Mouse (Mus musculus): ENCODE measurements around the gene Eif5a. TPM values are rescaled to one million over a fixed set of nuclear protein-coding genes. Genes with fewer than 3 reads are reported as not detected.
A peak's percentile ranks its signal among the peaks of the same experiment; 100 is the strongest.

Gene Eif5a
- total RNA-seq, 2 experiments from 2014 or later = 890 to 1,453 TPM

- no peak for ATAC-seq (replicated peaks; ENCODE audit: poor library complexity, severe bottlenecking)
Observed at GRCm38 (mm10) chr11:69910177-69910576, 11.6 kb downstream of the Eif5a start.

DNA sequence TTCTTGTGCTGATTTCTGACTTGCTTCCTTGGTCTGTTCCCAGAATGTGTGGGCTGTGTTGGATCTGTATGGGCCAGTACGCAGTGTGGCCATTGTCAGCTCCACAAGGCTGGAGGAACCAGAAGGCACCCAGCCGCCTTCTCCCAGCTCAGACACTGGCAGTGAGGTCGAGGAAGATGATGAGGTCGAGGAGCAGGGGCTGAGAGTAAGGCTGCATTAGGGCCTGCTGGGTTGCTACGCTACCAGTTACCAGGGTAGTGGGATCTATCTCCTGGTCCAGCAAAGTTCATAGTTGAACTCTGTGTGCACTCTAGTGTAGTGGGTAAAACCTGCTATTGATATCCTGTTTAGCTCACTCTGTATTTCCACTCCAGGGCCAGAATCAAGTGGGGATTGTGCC is 12.6 kb downstream of the Eif5a start:
- no peak for ATAC-seq (replicated peaks; ENCODE audit: poor library complexity, severe bottlenecking)

DNA sequence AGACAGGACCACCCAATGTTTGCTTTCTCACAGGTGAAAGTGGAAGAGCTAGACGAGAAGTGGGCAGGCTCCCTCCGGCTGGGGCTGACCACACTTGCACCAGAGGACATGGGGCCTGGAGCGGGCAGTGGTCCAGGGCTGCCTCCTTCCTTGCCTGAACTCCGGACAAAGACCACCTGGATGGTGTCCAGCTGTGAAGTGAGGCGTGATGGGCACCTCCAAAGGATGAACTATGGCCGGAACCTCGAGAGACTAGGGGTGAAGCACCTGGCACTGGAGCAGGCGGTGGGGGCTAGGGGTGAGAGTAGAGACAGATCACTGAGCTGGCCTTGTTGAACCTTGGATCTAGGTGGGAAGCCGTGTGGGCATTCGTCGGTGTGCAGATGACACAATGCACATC is 13.1 kb downstream of the Eif5a start:
- no peak for ATAC-seq (replicated peaks; ENCODE audit: poor library complexity, severe bottlenecking)

DNA sequence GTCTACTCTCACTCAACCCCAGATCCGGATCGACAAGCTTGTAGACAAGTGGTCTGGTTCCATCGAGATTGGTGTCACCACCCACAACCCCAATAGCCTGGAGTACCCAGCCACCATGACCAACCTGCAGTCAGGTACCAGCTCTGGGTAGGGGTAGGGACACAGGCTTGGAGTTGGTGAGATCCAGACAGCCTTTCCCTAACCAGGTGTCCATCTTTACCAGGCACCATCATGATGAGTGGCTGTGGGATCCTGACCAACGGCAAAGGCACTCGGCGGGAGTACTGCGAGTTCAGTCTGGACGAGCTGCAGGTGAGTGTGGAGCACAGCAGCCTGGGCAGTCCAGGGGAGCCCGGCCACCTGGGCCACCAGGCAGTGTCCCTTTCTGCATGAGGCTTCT is 17.4 kb downstream of the Eif5a start:
- no peak for ATAC-seq (replicated peaks; ENCODE audit: poor library complexity, severe bottlenecking)

DNA sequence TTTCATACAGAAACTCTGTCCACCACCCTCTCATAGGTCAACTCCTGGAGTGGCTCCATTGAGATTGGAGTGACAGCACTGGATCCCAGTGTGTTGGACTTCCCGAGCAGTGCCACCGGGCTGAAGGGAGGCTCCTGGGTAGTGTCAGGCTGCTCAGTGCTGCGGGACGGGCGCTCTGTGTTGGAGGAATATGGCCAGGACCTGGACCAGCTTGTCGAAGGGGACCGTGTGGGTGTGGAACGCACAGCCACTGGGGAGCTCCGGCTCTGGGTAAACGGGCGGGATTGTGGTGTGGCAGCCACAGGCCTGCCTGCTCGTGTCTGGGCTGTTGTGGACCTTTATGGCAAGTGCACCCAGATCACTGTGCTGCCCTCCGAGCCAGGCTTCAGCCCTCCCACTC is 18.8 kb downstream of the Eif5a start:
- no peak for ATAC-seq (replicated peaks; ENCODE audit: poor library complexity, severe bottlenecking)

DNA sequence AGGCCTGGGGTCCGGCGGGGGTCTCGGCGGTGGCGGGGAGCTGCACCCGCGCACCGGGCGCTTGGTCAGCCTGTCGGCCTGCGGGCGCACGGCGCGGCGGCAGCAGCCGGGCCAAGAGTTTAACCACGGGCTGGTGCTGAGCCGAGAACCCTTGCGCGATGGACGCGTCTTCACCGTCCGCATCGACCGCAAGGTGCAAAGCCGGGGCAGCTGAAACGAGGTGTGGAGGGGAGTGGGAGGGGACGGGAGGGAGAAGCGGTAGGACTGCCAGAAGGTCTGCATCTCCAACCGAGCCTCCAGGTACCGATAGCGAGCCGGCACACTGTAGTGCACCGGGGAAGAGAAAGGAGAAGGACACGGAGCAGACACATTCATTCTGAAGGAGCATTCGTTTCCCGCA is 19.8 kb downstream of the Eif5a start:
- ATAC-seq (replicated peaks; ENCODE audit: poor library complexity, severe bottlenecking) = no peak

- ATAC-seq (replicated peaks; ENCODE audit: poor library complexity, severe bottlenecking) = peak; percentile 87
Observed at GRCm38 (mm10) chr11:69901406-69901846, 20.3 kb downstream of the Eif5a start.

GRCm38 (mm10) chr11:69900471-69901405 is 21.0 kb downstream of the Eif5a start, which contains the start of the genes 2810408A11Rik and Neurl4:
TSS of gene 2810408A11Rik (minus strand) at chr11:69900987.
TSS of gene Neurl4 (plus strand) at chr11:69901072.
- ATAC-seq (replicated peaks; ENCODE audit: poor library complexity, severe bottlenecking) = peak; percentile 79

DNA sequence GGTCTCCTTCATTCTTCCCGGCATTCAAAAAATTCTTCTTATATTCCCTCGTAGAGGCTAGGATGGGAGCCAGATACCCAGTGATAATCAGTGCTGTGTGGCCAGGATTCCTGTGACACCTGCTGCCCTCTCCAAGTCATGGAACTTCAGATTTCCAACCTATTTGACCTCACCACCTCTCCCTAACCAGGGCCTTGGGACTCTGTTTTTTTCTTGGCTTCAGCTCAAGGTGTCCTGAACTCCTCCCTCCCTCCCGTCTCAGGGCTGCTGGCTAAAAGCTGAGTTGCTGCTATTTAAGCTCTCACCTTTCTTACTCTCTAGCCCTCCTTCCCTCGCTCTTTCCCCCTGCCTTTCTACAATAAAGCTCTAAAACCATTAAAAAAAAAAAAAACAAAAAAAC is 21.9 kb downstream of the Eif5a start:
- no peak for ATAC-seq (replicated peaks; ENCODE audit: poor library complexity, severe bottlenecking)

- peak; percentile 78 for ATAC-seq (replicated peaks; ENCODE audit: poor library complexity, severe bottlenecking)
Observed at GRCm38 (mm10) chr11:69895291-69895690, 26.5 kb downstream of the Eif5a start, which contains the start of gene Acap1. TSS of gene Acap1 (minus strand) at chr11:69895539.

DNA sequence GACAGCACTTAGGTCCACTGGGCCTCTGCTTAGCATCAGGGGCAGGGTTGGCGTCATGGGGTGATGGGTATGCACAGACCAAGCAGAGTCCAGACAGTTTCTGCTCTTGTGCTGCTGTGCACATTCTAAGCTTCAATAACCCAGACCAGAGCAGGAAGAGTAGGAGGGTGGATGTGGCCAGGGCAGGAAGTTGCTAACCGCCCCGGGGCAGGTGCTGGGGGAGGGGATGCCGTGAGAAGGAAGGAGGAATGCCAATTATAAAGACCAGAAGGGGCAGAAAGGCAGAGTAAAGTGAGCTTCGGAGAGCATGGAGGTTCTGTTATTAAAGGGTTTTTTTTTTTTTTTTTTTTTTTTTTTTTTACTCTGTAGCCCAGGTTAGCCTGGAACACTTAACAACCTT is 27.1 kb downstream of the Eif5a start:
- ATAC-seq (replicated peaks; ENCODE audit: poor library complexity, severe bottlenecking) = peak; percentile 71

GRCm38 (mm10) chr11:69891482-69891881 is 30.3 kb downstream of the Eif5a start:
- ATAC-seq (replicated peaks; ENCODE audit: poor library complexity, severe bottlenecking) = no peak

DNA sequence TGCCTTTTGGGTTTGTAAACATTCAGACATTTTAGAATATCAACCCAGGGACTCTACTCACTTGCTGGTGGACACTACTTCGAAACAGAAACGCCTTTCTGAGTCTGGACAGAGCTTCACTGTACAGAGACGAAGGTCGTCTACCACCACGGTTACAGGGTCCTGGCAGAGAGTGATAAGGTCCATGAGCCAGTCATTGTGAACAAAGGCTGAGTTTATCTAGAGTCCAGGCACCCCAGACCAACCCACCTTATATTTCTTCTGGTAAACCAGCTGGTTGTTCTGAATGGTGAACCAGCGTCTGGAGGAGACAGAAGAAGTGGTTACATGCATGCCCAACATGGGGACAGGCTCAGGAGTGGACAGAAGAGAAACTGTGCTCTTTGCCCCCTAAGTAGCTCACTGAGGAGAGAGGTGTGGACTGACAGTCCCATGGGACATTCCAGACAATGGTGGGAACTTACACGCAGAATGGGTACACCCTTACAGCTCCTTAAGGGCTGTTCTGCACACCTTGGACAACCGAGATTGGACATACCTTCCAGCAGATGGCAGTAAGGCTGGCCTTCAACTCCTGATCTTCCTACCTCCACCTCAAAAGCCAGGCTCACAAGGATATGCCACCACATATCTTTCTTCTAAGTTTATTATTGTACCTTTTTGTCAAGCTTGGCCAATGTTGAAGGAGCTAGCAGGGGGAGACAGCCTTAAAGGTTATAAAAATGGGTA is 34.7 kb downstream of the Eif5a start:
- ATAC-seq (replicated peaks; ENCODE audit: poor library complexity, severe bottlenecking) = no peak

- ATAC-seq (replicated peaks; ENCODE audit: poor library complexity, severe bottlenecking) = no peak
Observed at GRCm38 (mm10) chr11:69884663-69885062, 37.1 kb downstream of the Eif5a start.

- ATAC-seq (replicated peaks; ENCODE audit: poor library complexity, severe bottlenecking) = no peak
Observed at GRCm38 (mm10) chr11:69884240-69884639, 37.5 kb downstream of the Eif5a start.

DNA sequence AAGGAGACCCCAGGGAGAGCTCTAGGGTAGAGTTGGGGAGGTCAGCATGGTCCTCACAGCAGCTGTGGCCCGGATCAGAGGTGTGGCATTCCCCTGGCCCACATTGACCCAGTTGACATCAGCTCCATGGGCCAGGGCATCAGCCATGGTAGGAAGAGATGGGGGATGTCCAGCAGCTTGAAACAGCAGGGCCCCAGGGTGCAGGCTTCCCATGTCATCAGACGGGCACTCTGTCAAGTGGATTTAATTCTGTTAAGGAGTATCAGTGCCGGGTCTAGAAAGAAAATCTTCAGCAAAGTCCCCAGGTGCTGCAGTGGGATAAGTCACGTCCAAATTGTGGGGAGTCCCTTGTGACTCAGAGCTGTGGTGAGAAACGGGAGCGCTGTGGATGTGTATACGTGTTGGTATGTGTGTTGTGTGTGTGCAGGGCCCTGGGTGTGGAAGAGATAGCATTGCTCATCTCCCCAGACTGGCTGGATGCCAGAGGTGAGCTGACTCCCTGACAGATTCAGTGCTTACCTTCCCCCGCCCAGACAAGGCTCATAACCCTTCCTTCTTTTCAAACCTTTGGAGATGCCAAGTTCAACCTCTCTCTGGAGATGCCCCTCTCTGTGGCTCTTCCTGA is 38.1 kb downstream of the Eif5a start:
- ATAC-seq (replicated peaks; ENCODE audit: poor library complexity, severe bottlenecking) = no peak

DNA sequence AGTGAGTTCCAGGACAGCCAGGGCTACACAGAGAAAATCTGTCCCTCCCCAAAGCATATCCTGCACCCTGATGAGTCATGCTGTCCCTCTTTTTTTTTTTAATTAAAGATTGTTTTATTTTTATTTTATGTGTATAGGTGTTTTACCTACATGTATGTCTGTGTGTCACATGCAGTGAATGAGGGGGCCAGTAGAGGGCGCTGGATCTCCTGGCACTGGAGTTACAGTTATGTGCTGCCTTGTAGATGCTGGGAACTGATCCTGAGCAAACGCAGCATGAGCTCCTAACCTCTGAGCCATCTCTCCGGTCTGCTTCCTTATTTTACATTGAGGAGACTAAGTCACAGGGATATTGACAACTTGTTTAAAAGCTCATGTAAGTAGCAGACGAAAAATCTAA is 38.7 kb downstream of the Eif5a start:
- no peak for ATAC-seq (replicated peaks; ENCODE audit: poor library complexity, severe bottlenecking)

GRCm38 (mm10) chr11:69881787-69882670 is 39.7 kb downstream of the Eif5a start:
- ATAC-seq (replicated peaks; ENCODE audit: poor library complexity, severe bottlenecking) = no peak

DNA sequence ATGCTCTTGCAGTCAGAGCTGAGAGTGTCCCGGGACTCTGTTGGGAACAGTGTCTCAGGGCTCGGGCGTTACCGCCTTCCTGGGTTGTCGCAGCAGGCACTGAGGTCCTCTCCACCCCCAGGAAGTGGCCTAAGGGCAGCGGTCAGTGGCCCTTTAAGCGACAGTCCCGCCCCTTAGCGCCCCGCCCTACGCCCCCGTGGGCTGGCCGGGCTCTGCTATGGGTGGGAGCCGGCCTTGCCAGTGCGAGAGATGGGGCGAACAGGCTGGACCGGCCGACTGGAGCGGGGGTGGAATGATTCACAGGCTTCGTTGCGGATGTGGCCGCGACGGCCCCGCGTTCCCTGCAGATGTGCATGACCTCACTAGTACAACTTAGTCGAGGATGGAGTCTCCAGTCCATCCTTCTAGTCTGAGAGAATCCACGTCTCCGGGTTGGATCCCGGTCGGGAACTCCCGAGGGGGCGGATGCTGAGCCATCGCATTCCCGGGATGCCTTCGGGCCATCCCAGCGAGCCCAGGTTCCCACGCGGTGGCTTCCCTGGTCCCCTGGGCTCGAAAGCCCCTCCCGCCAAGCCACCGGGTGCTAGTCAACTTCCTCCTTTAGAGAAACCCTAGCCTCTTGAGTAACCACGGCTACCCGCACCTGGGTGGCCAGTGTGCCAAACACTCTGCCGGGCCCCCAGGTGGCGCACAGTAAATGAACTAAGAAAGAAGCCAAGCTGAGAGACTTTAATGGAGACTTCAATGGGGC is 40.7 kb downstream of the Eif5a start, which contains the start of gene Kctd11:
Gene Kctd11 (minus strand): TSS at position 554 of the 751 bp plus-strand sequence.
- peak; percentile 68 for ATAC-seq (replicated peaks; ENCODE audit: poor library complexity, severe bottlenecking)
